Comparison of ENCODE assay signal across 25 mouse cellular contexts in genomic region chr3:149736069-149736468, GRCm38 (mm10).
"Had no signal": no experiment of that assay in that cellular context is flagged by ENCODE, and none has a peak within 500 bp of the region (broad histone marks: within the 10 kb centered on the region; RNA-seq: fewer than 3 reads in every experiment).

No protein-coding gene starts in this region.

- H3K27ac ChIP-seq: heart, adult 2 months; hindbrain, embryonic 13.5 days; hindbrain, embryonic 15.5 days; hindbrain, postnatal 0 days; kidney, embryonic 15.5 days; kidney, postnatal 0 days; limb, embryonic 13.5 days; limb, embryonic 15.5 days had no signal

- H3K4me1 ChIP-seq: hindbrain, embryonic 13.5 days; hindbrain, embryonic 15.5 days; kidney, embryonic 15.5 days; limb, embryonic 13.5 days; limb, embryonic 15.5 days had no signal

- H3K4me3 ChIP-seq: heart, adult 2 months; heart, embryonic 13.5 days; heart, embryonic 15.5 days; hindbrain, embryonic 13.5 days; hindbrain, embryonic 15.5 days; kidney, embryonic 15.5 days; limb, embryonic 13.5 days; limb, embryonic 15.5 days had no signal

- H3K36me3 ChIP-seq: heart, embryonic 13.5 days; heart, embryonic 15.5 days; hindbrain, embryonic 13.5 days; hindbrain, embryonic 15.5 days; kidney, embryonic 15.5 days; limb, embryonic 13.5 days; limb, embryonic 15.5 days had no signal

- H3K9me3 ChIP-seq: heart, embryonic 13.5 days; heart, embryonic 15.5 days; hindbrain, embryonic 13.5 days; hindbrain, embryonic 15.5 days; kidney, embryonic 15.5 days; limb, embryonic 13.5 days; limb, embryonic 15.5 days had no signal

- DNase-seq: gastrocnemius, postnatal 14 days; gastrocnemius, postnatal 36 days; heart, adult 11 months; heart, adult 2 months; heart, postnatal 14 days; heart, postnatal 36 days; kidney, adult 11 months; kidney, adult 2 months; kidney, adult 9 months; kidney, postnatal 14 days; kidney, postnatal 36 days; layer of hippocampus, adult 9-11 months; layer of hippocampus, postnatal 36 days; left cerebral cortex, postnatal 4 days had no signal

- ATAC-seq: hindbrain, postnatal 0 days; intestine, embryonic 16.5 days had no signal

- H3K9ac ChIP-seq: heart, embryonic 13.5 days; heart, embryonic 15.5 days; hindbrain, embryonic 13.5 days; hindbrain, embryonic 15.5 days; kidney, embryonic 15.5 days; limb, embryonic 13.5 days; limb, embryonic 15.5 days had no signal

- H3K27me3 ChIP-seq: heart, embryonic 13.5 days; heart, embryonic 15.5 days; hindbrain, embryonic 13.5 days; hindbrain, embryonic 15.5 days; kidney, embryonic 15.5 days; limb, embryonic 13.5 days; limb, embryonic 15.5 days had no signal

- H3K4me2 ChIP-seq: heart, embryonic 11.5 days; heart, embryonic 13.5 days; heart, embryonic 15.5 days; hindbrain, embryonic 13.5 days; hindbrain, embryonic 15.5 days; kidney, embryonic 15.5 days; limb, embryonic 13.5 days; limb, embryonic 15.5 days had no signal
